Mouse (Mus musculus): ENCODE data around the gene Nin. TPM values are rescaled to one million over a fixed set of nuclear protein-coding genes. Genes with fewer than 3 reads are reported as not detected.
A peak's percentile ranks its signal among the peaks of the same experiment; 100 is the strongest.

Gene Nin
- polyA plus RNA-seq, 1 experiment from 2014 or later: 7.1 TPM

DNA sequence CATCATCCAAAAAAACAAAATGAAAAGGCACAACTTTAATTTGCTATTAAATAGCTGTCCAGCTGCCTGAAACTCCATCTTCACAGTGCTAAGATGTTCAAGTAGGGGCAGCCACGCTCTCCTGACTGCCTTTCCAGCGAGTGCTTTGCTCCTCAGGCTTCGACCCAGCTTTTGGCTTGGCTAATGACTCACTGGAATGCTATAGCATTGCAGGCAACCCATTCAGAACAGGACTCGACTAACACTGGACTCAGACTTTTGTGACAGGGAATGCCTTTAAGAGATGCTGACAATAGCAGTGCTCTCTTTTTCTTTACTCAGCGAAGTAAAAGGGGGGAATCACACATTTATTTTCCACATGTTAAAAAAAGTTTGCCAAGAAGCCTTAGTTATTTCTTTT is 101.8 kb downstream of the Nin start:
- H3K4me2 ChIP-seq: no peak overlapping the region
- H3K4me3 ChIP-seq: no peak overlapping the region
- peaks cover 9% of the 10 kb centered on the region for H3K4me1 ChIP-seq
- no peak overlapping the region for H3K9ac ChIP-seq
- peaks cover 31% of the 10 kb centered on the region for H3K36me3 ChIP-seq
- H3K27me3 ChIP-seq (replicated peaks): no peaks in the 10 kb centered on the region
- no peak overlapping the region for H3K27ac ChIP-seq (replicated peaks)
- WGBS: 74% methylated on average over 5 of the region's 5 CpGs
- ATAC-seq (ENCODE audit: extremely low read depth, insufficient number of reproducible peaks, low FRiP score, low TSS enrichment): no peak
- H3K9me3 ChIP-seq: peaks cover 6% of the 10 kb centered on the region

DNA sequence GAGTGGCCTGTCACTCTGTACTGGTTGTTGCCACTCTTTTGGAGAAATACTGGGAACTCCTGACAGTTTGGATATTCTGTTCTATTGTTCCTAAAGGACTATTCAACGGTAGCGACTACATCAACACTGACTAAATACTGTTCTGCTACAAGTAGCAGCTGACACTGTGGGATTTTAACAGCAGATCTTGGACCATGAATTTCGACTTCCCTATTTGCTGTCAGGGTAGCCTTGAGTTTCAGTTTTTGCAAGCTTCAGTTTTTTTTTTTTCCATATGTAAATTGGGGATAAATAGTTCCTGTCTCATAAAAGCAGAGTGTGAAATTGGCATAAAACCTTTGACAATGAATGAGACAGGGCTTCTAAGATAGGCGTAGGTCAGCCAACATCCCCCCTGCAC is 103.2 kb downstream of the Nin start:
- no peak overlapping the region for H3K9ac ChIP-seq
- no peak for ATAC-seq (ENCODE audit: extremely low read depth, insufficient number of reproducible peaks, low FRiP score, low TSS enrichment)
- no peak overlapping the region for H3K4me2 ChIP-seq
- H3K9me3 ChIP-seq: peaks cover 6% of the 10 kb centered on the region
- no peak overlapping the region for H3K4me3 ChIP-seq
- no peaks in the 10 kb centered on the region for H3K27me3 ChIP-seq (replicated peaks)
- H3K27ac ChIP-seq (replicated peaks): no peak overlapping the region
- peaks cover 26% of the 10 kb centered on the region for H3K36me3 ChIP-seq
- 91% methylated on average over 4 of the region's 4 CpGs for WGBS
- H3K4me1 ChIP-seq: no peaks in the 10 kb centered on the region

DNA sequence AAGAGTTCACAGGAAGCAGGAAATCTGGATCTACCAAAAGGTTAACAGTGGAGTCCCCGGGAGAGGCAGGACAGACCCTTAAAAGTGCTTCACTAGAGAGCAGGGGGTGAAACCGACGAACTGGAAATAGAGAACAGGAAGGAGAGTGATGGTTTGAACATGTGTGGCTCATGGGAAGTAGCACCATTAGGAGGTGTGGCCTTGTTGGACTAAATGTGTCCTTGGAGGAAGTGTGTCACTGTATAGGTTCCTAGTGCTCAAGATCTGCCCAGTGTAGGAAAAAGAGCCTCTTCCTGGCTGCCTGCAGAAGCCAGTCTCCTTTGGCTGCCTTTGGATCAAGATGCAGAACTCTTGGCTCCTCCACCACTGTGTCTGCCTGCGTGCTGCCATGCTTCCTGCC is 108.4 kb downstream of the Nin start:
- no peak for ATAC-seq (ENCODE audit: extremely low read depth, insufficient number of reproducible peaks, low FRiP score, low TSS enrichment)
- H3K4me3 ChIP-seq: no peak overlapping the region
- no peak overlapping the region for H3K9ac ChIP-seq
- no peaks in the 10 kb centered on the region for H3K4me1 ChIP-seq
- H3K27me3 ChIP-seq (replicated peaks): no peaks in the 10 kb centered on the region
- no peak overlapping the region for H3K4me2 ChIP-seq
- no peak overlapping the region for H3K27ac ChIP-seq (replicated peaks)
- WGBS: 68% methylated on average over 4 of the region's 4 CpGs
- H3K9me3 ChIP-seq: no peaks in the 10 kb centered on the region
- no peaks in the 10 kb centered on the region for H3K36me3 ChIP-seq

DNA sequence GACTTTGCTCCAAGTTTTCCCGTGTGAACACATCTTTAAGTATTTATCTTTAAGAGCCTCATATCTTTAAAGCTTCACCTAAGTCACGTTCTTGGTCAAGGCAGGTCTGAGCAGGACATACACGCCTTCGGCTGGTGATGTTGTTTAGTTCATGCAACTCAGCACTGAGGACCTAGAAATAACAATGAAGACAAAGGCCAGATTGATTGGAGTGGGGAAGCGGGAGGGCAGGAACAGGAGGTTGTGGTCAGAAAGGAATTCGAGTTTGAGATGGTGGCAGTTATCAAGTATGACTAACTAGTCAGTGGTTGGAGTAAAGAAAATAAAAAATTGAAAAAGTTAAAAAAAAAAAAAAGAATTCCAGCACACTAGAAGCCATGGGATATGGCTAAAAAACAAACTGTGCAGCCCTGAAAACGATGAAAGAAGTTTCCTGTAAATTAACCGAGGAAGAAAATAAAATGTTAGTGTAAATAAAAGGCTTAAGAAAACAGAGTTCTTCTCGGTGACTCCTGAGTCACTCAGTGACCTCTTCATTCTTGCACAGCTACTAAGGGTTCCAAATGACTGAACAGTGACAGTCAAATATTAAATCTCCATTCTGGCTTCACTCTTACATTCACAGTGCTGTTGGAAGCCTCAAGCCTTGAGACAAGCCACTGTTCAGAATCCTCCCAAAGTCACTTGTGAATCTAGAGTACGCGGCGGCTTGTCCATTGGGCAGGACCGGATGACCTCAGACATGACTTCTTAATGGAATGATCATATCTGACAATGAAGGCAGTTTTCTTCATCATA is 115.1 kb downstream of the Nin start:
- H3K4me2 ChIP-seq: no peak overlapping the region
- H3K27ac ChIP-seq (replicated peaks): no peak overlapping the region
- H3K9ac ChIP-seq: no peak overlapping the region
- ATAC-seq (ENCODE audit: extremely low read depth, insufficient number of reproducible peaks, low FRiP score, low TSS enrichment): no peak
- H3K4me1 ChIP-seq: no peaks in the 10 kb centered on the region
- H3K36me3 ChIP-seq: no peaks in the 10 kb centered on the region
- no peak overlapping the region for H3K4me3 ChIP-seq
- no peaks in the 10 kb centered on the region for H3K27me3 ChIP-seq (replicated peaks)
- no peaks in the 10 kb centered on the region for H3K9me3 ChIP-seq
- WGBS: 65% methylated on average over 13 of the region's 13 CpGs

DNA sequence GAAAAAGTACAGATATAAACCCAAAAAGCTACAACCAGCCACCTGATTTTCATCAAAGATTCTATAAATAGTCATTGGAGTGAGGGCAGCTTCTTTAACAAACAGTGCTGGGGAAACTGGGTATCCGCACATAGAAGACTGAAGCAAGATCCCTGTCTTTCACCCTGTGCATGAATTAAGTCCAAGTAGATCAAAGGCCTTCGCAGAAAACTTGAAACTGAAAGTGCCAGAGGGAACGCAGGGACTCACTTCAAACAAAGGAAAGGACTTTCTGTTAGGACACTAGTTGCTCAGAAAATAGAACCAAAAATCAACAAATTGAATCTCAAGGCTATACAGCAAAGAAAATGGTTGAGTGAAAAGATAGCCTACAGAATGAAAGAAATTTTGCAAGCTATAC is 118.1 kb downstream of the Nin start:
- Histone ChIP-seq H3K27ac (replicated peaks) (no peak overlapping the region), H3K4me1 (no peaks in the 10 kb centered on the region), H3K9me3 (no peaks in the 10 kb centered on the region), H3K27me3 (replicated peaks) (no peaks in the 10 kb centered on the region), H3K36me3 (no peaks in the 10 kb centered on the region), H3K9ac (no peak overlapping the region), H3K4me2 (no peak overlapping the region), H3K4me3 (no peak overlapping the region)
- 80% methylated on average over 3 of the region's 3 CpGs for whole genome bisulfite sequencing
- no peak for ATAC-seq (ENCODE audit: extremely low read depth, insufficient number of reproducible peaks, low FRiP score, low TSS enrichment)

DNA sequence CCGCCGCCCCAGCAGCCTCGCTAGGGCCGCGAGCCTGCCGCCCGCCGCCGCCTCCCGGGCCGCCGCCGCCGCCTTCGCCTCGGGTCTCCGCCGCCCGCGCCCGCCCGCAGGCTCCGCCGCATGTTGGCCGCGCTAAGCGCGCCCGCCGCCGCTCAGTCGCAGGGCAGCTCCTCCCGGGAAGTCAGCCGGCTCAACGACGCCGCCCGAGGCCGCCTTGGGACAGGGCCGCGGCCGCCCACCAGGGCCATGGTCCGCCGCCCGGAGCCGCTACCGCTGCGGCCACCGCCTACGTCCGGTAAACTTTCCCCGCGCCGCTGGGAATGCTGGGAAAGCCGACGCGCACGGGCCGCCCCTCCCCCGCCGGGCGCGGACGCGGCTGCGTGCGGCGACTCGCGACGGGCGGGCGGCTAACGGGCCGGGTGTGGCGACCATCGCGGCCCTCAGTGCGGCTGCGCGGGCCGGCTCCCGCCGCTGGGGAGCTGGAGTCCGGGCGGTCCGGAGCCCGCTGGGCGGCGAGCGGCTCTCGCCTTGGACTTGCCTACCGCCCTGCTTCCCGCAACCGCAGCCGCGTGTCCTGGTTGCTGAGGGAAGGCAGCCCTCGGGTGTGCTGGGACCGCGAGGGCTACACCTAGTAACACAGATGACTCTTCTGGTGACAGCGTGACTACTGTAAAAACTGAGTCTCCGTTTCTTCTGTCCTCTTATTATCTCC is 126.6 kb downstream of the Nin start, which contains the start of gene Sav1:
Sav1 (minus strand) TSS at position 217 of the 712 bp plus-strand sequence.
- under 1% methylated on average over 60 of the region's 102 CpGs for WGBS

DNA sequence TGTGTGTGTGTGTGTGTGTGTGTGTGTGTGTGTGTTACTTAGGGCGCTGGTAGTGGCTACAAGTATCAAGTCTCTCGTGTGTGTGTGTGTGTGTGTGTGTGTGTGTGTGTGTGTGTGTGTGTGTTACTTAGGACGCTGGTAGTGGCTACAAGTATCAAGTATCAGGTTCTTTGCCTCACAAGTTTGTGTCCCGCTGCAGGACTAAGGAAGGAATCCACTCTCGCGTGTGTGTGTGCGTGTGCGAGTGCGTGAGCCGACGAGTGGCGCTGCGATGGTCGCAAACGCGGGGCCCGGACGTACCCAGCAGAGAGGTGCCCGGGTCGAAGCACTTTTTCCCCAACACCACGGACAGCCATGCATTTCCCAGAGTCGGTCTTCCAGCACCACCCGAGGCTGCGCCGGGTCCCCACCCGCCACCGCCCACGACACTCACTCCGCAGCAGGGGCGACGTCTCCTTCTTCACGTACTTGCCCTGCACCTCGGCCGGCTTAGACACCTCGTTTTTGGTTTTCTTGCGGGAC is 127.2 kb downstream of the Nin start:
- peak overlapping the region; percentile 98 for H3K9ac ChIP-seq
- no peaks in the 10 kb centered on the region for H3K27me3 ChIP-seq (replicated peaks)
- no peaks in the 10 kb centered on the region for H3K9me3 ChIP-seq
- WGBS: 0% methylated on average over 33 of the region's 36 CpGs
- peaks cover 31% of the 10 kb centered on the region for H3K36me3 ChIP-seq
- H3K4me1 ChIP-seq: peaks cover 41% of the 10 kb centered on the region
- peak; percentile 64 for ATAC-seq (ENCODE audit: extremely low read depth, insufficient number of reproducible peaks, low FRiP score, low TSS enrichment)
- H3K4me2 ChIP-seq: peak overlapping the region; percentile 83
- H3K4me3 ChIP-seq: peak overlapping the region; percentile 97
- peak overlapping the region; percentile 96 for H3K27ac ChIP-seq (replicated peaks)

More for the DNA sequence above, 126.6 kb downstream of the Nin start, which contains the start of gene Sav1:
- Histone ChIP-seq H3K27ac (replicated peaks) (peak within 1 kb of the TSS; percentile 96), H3K4me2 (peak within 1 kb of the TSS; percentile 83), H3K9me3 (no peaks in the 10 kb centered on the region), H3K27me3 (replicated peaks) (no peaks in the 10 kb centered on the region), H3K4me3 (peak within 1 kb of the TSS; percentile 97), H3K9ac (peak within 1 kb of the TSS; percentile 98), H3K4me1 (peaks cover 35% of the 10 kb centered on the region), H3K36me3 (peaks cover 25% of the 10 kb centered on the region)
- ATAC-seq (ENCODE audit: extremely low read depth, insufficient number of reproducible peaks, low FRiP score, low TSS enrichment): peak; percentile 88

DNA sequence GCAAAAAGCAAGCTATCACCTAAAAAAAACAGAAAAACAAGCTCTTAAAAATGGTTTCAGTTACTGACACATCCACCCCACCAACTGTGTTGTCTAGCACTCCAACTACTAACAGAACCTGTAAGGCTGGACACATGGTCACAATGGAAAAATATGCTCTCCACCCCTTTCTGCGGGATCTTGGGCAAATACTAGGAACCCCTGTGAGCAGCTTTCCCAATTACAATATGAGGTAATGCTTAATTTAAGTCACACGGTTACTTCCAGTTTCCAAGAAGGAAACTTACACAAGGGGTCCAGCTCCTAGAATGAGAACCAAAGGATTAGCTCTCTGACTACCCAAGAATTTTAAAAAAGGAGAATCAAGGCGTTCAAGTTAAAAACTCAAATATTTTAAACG is 128.0 kb downstream of the Nin start:
- Histone ChIP-seq H3K36me3 (peaks cover 37% of the 10 kb centered on the region), H3K4me3 (peak overlapping the region; percentile 97), H3K9ac (peak overlapping the region; percentile 98), H3K27me3 (replicated peaks) (no peaks in the 10 kb centered on the region), H3K4me2 (peak overlapping the region; percentile 83), H3K27ac (replicated peaks) (peak overlapping the region; percentile 96; the same call in 1 of the 2 replicates), H3K9me3 (no peaks in the 10 kb centered on the region), H3K4me1 (peaks cover 44% of the 10 kb centered on the region)
- no peak for ATAC-seq (ENCODE audit: extremely low read depth, insufficient number of reproducible peaks, low FRiP score, low TSS enrichment)
- 34% methylated on average over 4 of the region's 4 CpGs for whole genome bisulfite sequencing

DNA sequence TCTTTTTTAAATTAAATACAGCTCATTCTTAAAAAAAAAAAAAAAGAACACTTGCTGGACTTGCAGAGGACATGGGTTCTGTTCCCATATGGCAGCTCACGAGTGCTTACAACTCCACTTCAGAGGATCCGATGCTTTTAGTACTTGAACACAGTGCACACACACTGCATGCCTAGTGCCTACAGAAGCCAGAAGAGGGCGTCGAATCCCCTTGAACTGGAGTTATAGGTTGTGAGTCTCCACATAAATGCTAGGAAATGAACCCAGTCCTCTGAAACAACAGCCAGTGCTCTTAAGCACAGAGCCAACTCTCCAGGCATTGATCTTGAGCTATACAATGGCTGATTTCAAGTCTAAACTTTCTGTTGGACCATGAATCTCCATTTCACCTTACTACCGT is 130.6 kb downstream of the Nin start:
- H3K27me3 ChIP-seq (replicated peaks): no peaks in the 10 kb centered on the region
- ATAC-seq (ENCODE audit: extremely low read depth, insufficient number of reproducible peaks, low FRiP score, low TSS enrichment): no peak
- H3K36me3 ChIP-seq: peaks cover 57% of the 10 kb centered on the region
- H3K9ac ChIP-seq: no peak overlapping the region
- H3K27ac ChIP-seq (replicated peaks): no peak overlapping the region
- no peaks in the 10 kb centered on the region for H3K9me3 ChIP-seq
- H3K4me1 ChIP-seq: peaks cover 54% of the 10 kb centered on the region
- H3K4me3 ChIP-seq: no peak overlapping the region
- H3K4me2 ChIP-seq: no peak overlapping the region
- 73% methylated on average over 5 of the region's 5 CpGs for WGBS

DNA sequence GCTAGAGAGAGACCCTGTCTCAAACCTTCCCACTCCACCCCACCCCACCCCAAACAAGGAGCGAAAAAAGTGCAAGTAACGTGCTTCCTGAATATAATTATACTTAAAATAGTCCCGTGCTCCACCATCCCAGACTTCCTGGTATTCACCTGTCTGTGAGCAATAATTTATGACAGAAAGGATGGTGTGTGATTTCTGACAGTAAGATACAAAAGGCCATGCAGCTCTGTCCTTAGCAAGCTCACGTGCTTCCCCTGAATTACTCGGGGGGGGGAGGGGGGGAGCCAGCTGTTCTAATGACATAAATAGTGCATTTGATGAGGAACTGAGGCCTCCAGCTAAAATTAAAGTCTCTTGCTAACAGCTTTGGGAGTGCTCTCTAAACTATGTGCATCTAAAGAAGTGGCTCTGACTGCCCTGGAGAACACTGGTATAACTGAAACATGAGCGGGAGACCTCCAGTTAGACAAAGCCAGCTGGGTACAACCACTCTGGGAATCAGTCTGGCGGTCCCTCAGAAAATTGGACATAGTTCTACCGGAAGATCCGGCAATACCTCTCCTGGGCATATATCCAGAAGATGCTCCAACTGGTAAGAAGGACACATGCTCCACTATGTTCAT is 136.0 kb downstream of the Nin start:
- H3K9ac ChIP-seq: no peak overlapping the region; the same call in 1 of the 2 replicates
- H3K4me3 ChIP-seq: no peak overlapping the region
- no peak overlapping the region for H3K27ac ChIP-seq (replicated peaks)
- 73% methylated on average over 9 of the region's 9 CpGs for WGBS
- ATAC-seq (ENCODE audit: extremely low read depth, insufficient number of reproducible peaks, low FRiP score, low TSS enrichment): no peak
- no peaks in the 10 kb centered on the region for H3K27me3 ChIP-seq (replicated peaks)
- peaks cover 70% of the 10 kb centered on the region for H3K36me3 ChIP-seq
- no peaks in the 10 kb centered on the region for H3K9me3 ChIP-seq
- H3K4me1 ChIP-seq: peaks cover 46% of the 10 kb centered on the region
- peak overlapping the region; percentile 2; the same call in 1 of the 2 replicates for H3K4me2 ChIP-seq

DNA sequence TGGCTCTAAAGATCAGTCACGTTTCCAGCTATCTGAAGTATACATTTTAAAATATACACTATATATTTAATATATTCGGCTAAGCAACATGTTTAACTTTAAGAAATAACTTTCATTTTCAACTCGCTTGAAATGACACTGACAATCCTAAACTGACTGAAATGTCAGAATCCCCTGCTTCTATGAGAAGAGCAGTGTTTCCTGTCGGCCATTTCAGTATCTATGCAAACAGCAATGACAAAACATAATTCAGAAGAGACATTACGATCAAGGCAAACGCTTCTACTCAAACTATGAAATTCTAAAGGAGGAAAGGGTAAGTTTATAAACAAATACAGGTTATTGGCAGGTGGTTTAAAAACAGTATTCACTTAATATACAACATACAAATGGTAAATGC is 136.8 kb downstream of the Nin start:
- Histone ChIP-seq H3K9me3 (no peaks in the 10 kb centered on the region), H3K4me2 (no peak overlapping the region), H3K9ac (no peak overlapping the region), H3K4me3 (no peak overlapping the region), H3K36me3 (peaks cover 70% of the 10 kb centered on the region), H3K27ac (replicated peaks) (no peak overlapping the region), H3K4me1 (peaks cover 38% of the 10 kb centered on the region), H3K27me3 (replicated peaks) (no peaks in the 10 kb centered on the region)
- WGBS: 83% methylated on average over 6 of the region's 6 CpGs
- no peak for ATAC-seq (ENCODE audit: extremely low read depth, insufficient number of reproducible peaks, low FRiP score, low TSS enrichment)

Data from heart, embryonic 13.5 days (tissue).